Mouse (Mus musculus) heart, adult 18-20 months (tissue): ENCODE data around the gene Syngap1. TPM values are rescaled to one million over a fixed set of nuclear protein-coding genes. Genes with fewer than 3 reads are reported as not detected.
"Not testable (repeated sequence)": the region's sequence is repeated elsewhere in the genome, so short reads cannot be mapped to it uniquely, and the experiment has no call there.

Experiments used
- DNase-seq, 2 experiments: peaks; one replicate each; pipeline ENCODE4 v3.0.0; 2021 to 2022; ENCODE audit warnings: mixed read lengths in 1 of 2
- long read RNA-seq, 2 experiments: library from polyadenylated mRNA; stranded (forward); transcript quantifications; one replicate each; pipeline ENCODE4 v2.0.0; 2021
- total RNA-seq, 2 experiments: library from RNA; stranded (reverse); gene quantifications; 2 replicates each; pipeline ENCODE4 v1.2.3; 2021

Syngap1 gene
- 1 to 10 TPM; 3.6 to 5.5 TPM for total RNA-seq
- long read RNA-seq, experiment 1: 0 reads
- long read RNA-seq, experiment 2: 0 reads

DNA sequence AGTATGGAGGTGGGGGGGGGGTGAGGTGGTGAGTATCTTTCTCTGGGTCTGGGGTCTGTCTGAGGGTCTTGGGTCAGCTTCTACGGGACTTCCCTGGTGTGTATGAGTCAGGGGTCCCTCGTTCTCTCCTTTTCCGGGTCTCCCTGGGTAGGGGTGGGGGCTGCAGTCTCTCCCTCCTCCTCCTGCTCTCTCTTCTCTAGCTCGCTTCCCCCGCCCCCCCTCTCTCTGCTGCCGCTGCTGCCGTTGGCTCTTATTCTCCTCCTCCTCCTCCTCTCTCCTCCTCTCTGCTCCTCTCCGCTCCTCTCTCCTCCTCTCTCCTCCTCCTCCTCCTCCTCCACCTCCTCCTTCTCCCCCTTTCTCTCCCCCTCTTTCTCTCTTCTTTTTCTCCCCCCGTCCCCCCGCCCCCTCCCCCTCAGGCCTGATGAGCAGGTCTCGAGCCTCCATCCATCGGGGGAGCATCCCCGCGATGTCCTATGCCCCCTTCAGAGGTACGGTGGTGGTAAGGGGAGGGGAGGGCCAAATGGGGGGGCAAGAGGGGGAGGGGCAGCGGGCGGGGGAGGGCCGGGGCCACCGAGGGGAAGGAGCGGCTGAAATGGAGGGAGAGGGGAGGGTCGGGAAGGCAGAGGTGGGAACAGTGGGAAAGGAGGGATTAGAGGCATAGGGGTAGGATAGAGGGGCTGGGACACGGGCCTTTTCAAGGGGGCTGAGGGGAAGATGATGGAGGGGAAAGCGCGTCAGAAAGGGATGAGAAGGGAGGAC is at the start of gene Syngap1:
Gene Syngap1, plus strand, starts transcription at position 223 of the 759 bp plus-strand sequence.
- DNase-seq: peak in 1 of 2 experiments; percentile 34

DNA sequence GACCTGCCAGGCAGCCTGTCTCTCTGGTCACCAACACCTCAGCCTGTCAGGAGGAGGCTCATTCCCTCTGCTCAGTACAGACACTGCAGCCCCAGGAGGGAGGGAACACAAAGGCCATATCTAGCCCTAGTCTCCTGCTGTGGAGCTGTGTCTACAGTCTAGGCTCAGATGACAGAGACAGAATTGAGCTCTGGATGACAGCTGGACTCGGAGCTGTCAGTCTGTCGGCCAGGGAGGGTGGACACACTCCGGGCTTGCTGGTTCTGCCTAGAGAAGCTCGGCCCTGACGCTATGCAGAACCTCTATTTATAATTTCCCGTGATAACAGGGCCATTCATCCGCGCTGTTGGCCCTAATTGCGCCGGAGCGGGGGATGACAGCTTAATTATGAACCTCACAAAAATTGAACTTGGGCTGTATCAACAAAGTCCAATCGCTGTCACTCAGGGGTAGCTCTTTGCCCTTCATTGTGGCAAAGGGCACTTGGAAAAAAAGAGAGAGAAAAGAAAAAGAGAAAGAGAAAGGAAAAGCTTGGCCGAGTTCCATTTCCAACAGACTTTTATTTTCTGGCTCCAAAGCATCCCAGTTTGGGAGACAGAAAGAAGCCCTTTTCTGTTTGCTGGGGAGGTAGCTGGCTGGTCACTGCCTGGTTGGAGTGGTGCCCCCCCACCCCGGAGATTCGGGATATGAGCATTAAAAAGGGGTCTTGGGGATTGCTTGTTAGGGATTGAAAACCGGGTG is 48.2 kb upstream of the Syngap1 start:
- peak; percentile 68 to 82 for DNase-seq

DNA sequence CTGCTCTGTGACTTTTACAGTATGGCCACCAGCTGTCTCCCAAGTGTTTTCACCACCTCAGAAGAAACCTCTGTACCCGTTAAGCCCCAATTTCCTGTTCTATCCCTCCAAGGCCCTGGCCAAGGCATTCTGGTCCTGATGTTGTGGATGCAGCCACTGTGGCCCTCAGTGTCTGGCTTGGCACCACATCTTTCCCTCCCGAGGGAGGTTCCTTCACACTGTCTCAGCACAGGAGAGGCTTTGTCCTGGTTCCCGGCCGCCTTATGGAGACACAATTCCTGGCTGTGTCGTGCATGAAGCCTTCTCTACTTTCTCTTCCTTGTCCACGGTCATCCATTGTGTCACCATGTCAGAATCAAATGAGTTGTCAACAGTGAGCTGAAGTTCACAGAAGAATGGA is 47.6 kb upstream of the Syngap1 start:
- peak in 1 of 2 experiments; percentile 37 for DNase-seq

DNA sequence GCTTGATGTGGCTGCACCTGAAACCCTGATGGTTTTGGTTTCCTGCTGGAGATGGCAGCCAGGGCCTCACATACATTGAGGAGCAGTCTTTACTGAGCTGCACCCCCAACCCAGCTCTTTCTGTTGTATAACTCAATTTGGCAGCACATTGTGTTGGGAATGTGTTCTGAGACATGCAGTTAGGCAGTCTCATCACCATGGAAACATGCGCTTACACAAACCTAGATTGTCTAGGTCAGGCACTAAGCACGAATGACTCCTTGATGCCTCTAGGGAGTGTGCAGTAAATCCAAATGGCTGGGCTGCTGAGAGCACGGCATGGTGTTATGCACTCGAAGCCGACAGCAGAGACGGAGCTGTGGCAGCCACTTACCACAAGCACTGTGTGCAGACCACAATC is 46.7 kb upstream of the Syngap1 start:
- DNase-seq: no peak

DNA sequence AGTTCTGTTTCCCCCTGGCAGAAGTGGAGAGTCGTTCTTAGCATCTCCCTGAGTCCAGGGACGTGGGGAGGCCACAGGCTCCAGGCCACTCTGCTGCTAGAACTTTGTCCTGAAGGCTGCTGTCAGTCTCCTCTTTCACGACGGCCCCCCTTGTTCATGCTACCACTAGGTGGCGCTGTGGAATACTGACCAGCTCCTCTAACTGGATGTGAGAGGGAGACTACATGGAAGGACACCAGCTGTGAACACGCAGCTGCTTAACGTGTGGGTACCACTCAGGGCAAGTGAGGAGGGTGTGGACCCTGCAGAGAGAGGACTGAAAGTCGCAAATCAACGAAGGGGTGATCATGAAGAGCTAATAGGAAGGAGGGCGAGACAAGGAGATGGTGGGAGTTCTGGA is 45.5 kb upstream of the Syngap1 start:
- DNase-seq: peak; percentile 66 to 83

DNA sequence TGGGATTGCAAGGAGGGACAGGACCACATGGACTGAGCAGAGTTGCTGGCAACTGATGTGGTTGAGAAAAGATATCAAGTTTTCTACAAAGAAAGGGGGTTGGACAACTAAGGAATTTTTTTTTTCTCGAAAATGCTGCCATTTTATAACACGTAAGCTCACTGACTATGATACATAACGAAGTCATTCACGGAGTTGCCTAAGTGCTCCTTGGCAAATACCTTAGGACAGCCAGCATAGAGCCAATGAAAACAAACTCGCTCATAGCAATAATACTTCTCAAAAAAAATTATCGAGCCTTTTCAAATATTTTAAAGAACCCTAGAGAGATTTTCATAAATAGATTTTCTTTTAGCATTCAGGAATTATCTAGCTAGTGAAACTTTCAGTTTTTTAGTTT is 40.1 kb upstream of the Syngap1 start:
- no peak for DNase-seq

DNA sequence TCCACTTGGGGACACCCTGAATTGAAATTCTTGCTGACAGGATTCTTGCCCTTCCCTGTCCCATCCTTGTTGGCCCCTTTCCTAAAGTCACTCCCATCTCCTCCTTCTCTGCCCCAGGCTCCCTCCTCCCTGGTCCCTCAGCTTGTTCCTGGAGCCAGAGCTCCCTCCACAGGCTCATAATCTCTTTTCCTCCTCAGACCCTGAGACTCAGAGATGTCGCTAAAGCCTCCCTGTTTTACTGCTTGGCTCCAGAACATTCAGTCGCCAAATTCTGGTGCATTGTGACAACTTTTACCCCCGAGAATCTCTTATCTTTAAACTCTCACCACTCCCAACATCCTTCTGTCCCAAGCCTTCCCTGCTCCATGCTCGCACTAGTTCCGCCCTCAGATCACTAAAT is 36.7 kb upstream of the Syngap1 start:
- peak in 1 of 2 experiments; percentile 34 for DNase-seq

DNA sequence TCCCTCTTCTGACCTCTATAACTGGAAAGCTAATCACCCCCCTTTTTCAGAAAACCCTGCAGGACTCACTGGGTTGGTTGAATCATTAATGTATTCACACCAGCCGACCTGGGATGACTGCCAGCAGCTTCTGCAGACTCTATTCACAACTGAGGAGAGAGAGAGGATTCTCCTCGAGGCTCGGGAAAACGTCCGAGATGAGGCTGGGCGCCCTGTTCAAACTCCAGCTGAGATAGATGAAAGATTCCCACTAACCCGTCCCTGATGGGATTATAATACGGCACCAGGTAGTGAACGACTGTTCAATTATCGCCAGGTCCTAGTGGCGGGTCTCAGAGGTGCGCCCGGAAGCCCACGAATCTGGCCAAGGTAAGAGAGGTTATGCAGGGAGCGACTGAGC is 33.5 kb upstream of the Syngap1 start:
- not testable (repeated sequence) for DNase-seq

DNA sequence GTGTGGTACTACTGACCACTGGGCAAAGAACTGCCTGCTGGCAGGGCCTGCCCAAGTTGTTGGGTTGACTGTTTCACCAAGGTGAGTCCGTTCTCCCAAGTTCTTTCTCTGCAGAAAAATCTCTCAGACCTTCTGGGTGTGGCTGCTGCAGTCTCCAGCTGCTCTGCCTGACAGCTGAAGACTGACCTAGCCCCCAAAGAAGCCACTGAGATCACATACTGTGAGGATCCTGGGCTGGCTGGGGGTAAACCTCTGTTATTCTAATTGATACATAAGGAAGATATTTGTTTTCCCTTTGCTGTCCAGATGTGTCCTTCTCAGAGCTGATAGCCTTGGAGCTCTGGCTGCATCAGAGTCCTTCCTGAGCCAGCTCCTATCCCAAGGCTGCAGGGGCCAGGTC is 25.8 kb upstream of the Syngap1 start:
- no peak for DNase-seq

- peak; percentile 99 to 100 for DNase-seq
Measured at GRCm38 (mm10) chr17:26916711-26917482, 24.2 kb upstream of the Syngap1 start, which contains the start of gene Kifc5b. Gene Kifc5b (plus strand): TSS chr17:26917091.

GRCm38 (mm10) chr17:26917560-26917959 is 23.5 kb upstream of the Syngap1 start:
- DNase-seq: not testable (repeated sequence)

- DNase-seq: no peak
Measured at GRCm38 (mm10) chr17:26918343-26918742, 22.7 kb upstream of the Syngap1 start.

GRCm38 (mm10) chr17:26919516-26919915 is 21.5 kb upstream of the Syngap1 start:
- not testable (repeated sequence) for DNase-seq

DNA sequence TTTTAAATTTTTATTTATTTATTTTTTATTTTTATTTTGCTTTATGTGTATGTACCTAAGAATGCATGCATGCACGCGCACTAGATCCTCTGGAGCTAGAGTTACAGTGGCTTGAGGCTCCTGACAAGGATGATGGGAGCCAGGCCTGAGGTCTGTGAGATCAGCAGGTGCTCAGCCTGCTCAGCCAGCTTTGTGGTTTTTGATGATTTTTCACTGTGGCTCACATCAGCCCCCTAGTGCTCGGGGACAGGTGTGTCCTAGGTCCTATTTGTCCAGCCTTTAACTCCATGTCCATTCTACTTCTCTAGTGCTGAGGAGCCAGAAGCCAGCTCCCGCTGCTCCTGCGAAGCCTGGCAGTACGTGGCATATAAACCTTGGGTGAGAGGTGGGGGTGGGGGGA is 18.7 kb upstream of the Syngap1 start:
- DNase-seq: not testable (repeated sequence)

DNA sequence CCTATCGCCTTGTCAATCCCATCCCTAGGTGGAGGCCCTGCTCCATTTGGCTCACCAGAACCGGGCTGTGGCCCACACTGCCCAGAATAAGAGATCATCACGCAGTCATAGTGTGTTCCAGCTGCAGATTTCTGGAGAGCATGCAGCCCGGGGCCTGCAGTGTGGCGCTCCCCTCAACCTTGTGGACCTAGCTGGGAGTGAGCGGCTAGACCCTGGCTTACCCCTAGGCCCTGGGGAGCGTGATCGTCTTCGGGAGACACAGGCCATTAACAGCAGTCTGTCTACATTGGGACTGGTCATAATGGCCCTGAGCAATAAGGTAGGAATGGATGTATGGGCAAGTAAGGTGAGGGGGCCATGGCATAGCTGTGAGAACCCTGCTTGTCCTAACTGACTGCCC is 15.6 kb upstream of the Syngap1 start:
- DNase-seq: not testable (repeated sequence)

- peak; percentile 49 to 65 for DNase-seq
Measured at GRCm38 (mm10) chr17:26931795-26932194, 9.3 kb upstream of the Syngap1 start.

- DNase-seq: peak; percentile 97 to 99
Measured at GRCm38 (mm10) chr17:26932839-26933398, 8.1 kb upstream of the Syngap1 start, which contains the start of gene Phf1. Gene Phf1 (plus strand): TSS chr17:26933052.

GRCm38 (mm10) chr17:26933419-26933818 is 7.6 kb upstream of the Syngap1 start:
- no peak for DNase-seq

GRCm38 (mm10) chr17:26933885-26934827 is 6.9 kb upstream of the Syngap1 start:
- DNase-seq: no peak

- no peak for DNase-seq
Measured at GRCm38 (mm10) chr17:26935027-26935426, 6.0 kb upstream of the Syngap1 start.

GRCm38 (mm10) chr17:26936453-26936852 is 4.6 kb upstream of the Syngap1 start:
- no peak for DNase-seq
